Mouse (Mus musculus): ENCODE measurements around the gene Olfr279. TPM values are rescaled to one million over a fixed set of nuclear protein-coding genes. Genes with fewer than 3 reads are reported as not detected.
A peak's percentile ranks its signal among the peaks of the same experiment; 100 is the strongest.
"Not testable (repeated sequence)": the region's sequence is repeated elsewhere in the genome, so short reads cannot be mapped to it uniquely, and the experiment has no call there.

The Olfr279 gene
- polyA plus RNA-seq, 1 experiment from 2014 or later = not detected

GRCm38 (mm10) chr15:98512799-98513321, 20.7 kb downstream of the Olfr279 start:
- Histone ChIP-seq H3K36me3 (no peaks in the 10 kb centered on the region), H3K4me1 (peaks cover 4% of the 10 kb centered on the region), H3K27me3 (replicated peaks) (no peaks in the 10 kb centered on the region), H3K9me3 (no peaks in the 10 kb centered on the region), H3K27ac (no peak overlapping the region), H3K4me3 (replicated peaks) (no peak overlapping the region), H3K9ac (no peak overlapping the region), H3K4me2 (no peak overlapping the region)
- 29% methylated on average over 17 of the region's 17 CpGs for WGBS
- no peak for ATAC-seq (ENCODE audit: insufficient read depth, low FRiP score, low read depth)

DNA sequence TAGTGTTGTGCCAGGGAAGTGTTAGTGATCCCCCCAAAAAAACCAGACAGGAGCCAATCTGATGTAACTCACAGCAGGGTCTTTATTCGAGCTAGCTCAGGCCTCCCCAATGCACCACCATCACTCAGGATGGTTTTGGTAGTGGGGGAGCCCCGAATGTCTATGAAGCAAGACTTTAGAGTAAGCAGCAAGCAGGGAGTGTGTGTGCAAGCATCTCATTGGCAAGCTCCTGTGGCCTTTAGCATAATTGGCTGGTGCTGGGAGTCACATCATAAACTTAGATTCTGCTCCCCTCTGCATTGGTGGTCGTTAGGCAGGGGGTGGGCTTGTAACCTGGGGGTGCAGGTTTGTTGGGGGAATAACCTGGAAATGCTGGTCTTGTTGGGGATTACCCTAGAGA, 21.5 kb downstream of the Olfr279 start:
- H3K27ac ChIP-seq; H3K9me3 ChIP-seq; ATAC-seq (ENCODE audit: insufficient read depth, low FRiP score, low read depth); H3K4me3 ChIP-seq (replicated peaks); H3K9ac ChIP-seq; H3K4me1 ChIP-seq; H3K27me3 ChIP-seq (replicated peaks); H3K4me2 ChIP-seq; H3K36me3 ChIP-seq: not testable (repeated sequence)
- 70% methylated on average over 3 of the region's 3 CpGs for WGBS

- Histone ChIP-seq H3K36me3 (no peaks in the 10 kb centered on the region), H3K4me2 (no peak overlapping the region), H3K9ac (no peak overlapping the region), H3K9me3 (no peaks in the 10 kb centered on the region), H3K4me1 (peaks cover 4% of the 10 kb centered on the region), H3K27ac (no peak overlapping the region), H3K4me3 (replicated peaks) (no peak overlapping the region), H3K27me3 (replicated peaks) (no peaks in the 10 kb centered on the region)
- ATAC-seq (ENCODE audit: insufficient read depth, low FRiP score, low read depth) = no peak
- 82% methylated on average over 8 of the region's 8 CpGs for WGBS
These were observed 21.9 kb downstream of the Olfr279 start for GRCm38 (mm10) chr15:98514146-98514545.

DNA sequence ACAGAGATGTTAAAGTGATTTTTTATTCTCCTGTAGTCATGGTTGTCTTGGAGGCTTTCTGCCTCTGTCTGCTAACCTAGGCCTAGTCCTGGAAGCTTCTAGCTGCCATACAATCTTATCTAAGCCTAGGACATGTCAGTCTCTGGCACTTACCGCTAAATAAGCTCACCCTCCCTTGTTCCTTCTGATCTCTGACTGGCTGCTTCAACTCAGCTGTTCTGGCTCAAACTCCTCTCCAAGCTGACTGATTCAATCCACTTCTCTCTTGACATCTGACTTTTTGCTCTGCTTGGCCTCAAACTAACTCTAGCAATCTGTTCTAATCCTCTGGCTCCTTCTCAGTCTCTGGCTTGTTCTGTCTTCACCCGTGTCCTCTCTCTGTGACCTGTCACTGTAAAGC, 22.6 kb downstream of the Olfr279 start:
- H3K9me3 ChIP-seq; H3K27me3 ChIP-seq (replicated peaks); H3K4me3 ChIP-seq (replicated peaks); H3K4me2 ChIP-seq; H3K27ac ChIP-seq; H3K36me3 ChIP-seq; ATAC-seq (ENCODE audit: insufficient read depth, low FRiP score, low read depth); H3K4me1 ChIP-seq; H3K9ac ChIP-seq: not testable (repeated sequence)
- WGBS = 77% methylated on average over 2 of the region's 2 CpGs

DNA sequence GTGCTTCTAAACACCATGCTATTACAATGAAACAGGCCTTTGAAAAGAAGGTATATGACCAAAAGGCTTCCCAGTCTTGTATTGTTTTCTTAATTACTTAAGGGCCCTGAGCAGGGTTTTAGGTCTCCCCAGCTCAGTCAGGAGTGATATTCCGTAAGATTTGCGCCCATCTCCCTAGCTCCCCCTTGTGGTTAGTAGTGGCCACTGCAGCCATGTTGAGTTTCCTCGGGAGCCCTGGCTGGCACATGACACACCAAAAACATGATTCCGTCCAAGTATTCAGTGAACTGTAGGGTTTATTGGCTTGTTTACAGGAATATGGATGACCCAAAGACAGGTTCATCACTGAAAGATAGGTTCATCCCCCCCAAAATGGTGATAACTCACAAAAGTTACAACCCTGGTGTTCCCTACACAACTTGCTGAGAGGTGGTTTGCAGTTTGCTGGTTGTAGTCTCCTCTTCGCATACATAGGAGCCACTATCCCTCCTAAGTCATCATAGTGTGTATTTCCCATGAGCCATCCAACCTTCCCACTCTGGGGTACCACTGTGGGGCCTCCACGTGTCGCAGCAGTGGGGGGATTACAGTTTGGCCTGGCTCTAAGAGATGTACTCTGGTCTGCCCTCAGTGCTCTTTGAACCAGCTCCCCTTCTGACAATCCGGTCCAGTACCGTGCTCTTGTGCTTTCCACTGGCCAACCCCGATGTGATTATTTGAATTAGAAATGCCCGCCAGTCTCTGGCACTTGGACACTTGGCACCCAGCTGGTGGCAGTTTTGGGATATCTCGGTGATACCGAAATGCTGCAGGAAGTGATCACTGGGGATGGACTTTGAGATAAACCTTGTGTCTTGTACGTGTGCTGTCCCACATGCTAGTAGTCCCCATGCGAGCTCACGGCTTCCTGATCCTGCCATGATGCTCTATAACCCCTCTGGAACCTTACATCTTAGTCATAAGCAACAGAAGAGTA, 25.5 kb downstream of the Olfr279 start:
- Histone ChIP-seq H3K27me3 (replicated peaks) (no peaks in the 10 kb centered on the region), H3K9me3 (no peaks in the 10 kb centered on the region), H3K4me2 (no peak overlapping the region), H3K4me3 (replicated peaks) (no peak overlapping the region), H3K4me1 (no peaks in the 10 kb centered on the region), H3K9ac (no peak overlapping the region), H3K27ac (no peak overlapping the region), H3K36me3 (peaks cover 22% of the 10 kb centered on the region)
- ATAC-seq (ENCODE audit: insufficient read depth, low FRiP score, low read depth) = no peak
- 69% methylated on average over 16 of the region's 16 CpGs for WGBS

GRCm38 (mm10) chr15:98521245-98521644, 29.0 kb downstream of the Olfr279 start:
- Histone ChIP-seq H3K27me3 (replicated peaks) (no peaks in the 10 kb centered on the region), H3K4me1 (no peaks in the 10 kb centered on the region), H3K27ac (no peak overlapping the region), H3K36me3 (peaks cover 46% of the 10 kb centered on the region), H3K9ac (no peak overlapping the region), H3K4me3 (replicated peaks) (no peak overlapping the region), H3K9me3 (no peaks in the 10 kb centered on the region), H3K4me2 (no peak overlapping the region)
- no peak for ATAC-seq (ENCODE audit: insufficient read depth, low FRiP score, low read depth)
- WGBS = 88% methylated on average over 3 of the region's 3 CpGs

DNA sequence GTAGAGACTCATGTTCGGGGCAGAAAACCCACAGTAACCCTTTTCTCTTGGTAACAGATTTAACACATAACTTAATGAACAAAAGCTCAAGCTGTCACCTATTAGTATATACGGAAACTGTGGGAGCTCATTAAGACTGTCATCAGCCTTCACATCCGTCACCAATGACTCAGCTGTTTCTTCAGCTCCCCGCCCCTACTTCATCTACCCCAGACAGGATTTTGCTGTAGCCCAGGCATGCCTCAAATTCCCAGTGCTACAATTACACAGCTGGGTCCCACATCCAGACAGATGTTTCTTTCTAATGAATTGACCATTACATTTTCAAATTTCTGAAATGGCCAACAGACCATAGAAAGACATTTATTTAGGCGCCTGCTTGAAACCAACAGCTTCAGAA, 33.9 kb downstream of the Olfr279 start:
- no peaks in the 10 kb centered on the region for H3K4me1 ChIP-seq
- no peak overlapping the region for H3K9ac ChIP-seq
- ATAC-seq (ENCODE audit: insufficient read depth, low FRiP score, low read depth) = no peak; the same call in 1 of the 2 replicates
- H3K27ac ChIP-seq = no peak overlapping the region
- no peaks in the 10 kb centered on the region for H3K9me3 ChIP-seq
- H3K36me3 ChIP-seq = peaks cover 58% of the 10 kb centered on the region
- no peak overlapping the region for H3K4me3 ChIP-seq (replicated peaks)
- WGBS = 76% methylated on average over 5 of the region's 5 CpGs
- no peak overlapping the region for H3K4me2 ChIP-seq
- H3K27me3 ChIP-seq (replicated peaks) = no peaks in the 10 kb centered on the region

DNA sequence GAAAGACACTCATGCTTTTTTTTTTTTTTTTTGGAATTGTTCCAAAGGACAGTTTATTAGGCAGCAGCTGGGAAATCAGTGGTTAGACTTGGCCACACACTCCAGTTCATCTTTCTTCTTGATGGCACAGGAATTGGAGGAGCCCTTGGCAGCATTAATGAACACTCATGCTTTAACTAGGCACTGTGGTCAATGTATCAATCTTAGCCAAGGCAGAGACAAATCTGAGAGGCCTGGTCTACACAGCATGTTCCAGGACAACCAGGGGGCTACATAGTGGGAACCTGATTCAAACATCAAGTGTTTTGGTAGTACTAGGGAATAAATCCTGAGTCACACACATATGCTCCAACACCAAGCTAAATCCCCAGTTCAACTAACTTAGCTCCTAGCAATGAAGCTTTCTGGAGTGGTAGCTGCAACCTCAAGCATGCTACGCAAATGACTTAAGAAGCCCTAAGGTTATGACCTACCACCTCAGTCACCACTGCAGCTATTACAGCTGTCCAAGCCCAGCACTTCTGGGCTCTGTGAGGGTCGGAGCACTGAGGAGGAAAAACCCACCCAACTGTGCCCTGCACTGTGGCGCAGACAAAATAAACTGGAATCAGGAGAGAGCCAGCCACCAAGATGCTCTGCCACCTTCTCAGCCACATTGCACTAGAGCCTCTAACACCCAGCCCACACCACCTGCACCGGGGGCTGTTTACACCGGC, 35.0 kb downstream of the Olfr279 start:
- Histone ChIP-seq H3K27me3 (replicated peaks) (no peaks in the 10 kb centered on the region), H3K36me3 (peaks cover 56% of the 10 kb centered on the region), H3K4me2 (no peak overlapping the region), H3K27ac (no peak overlapping the region), H3K9ac (no peak overlapping the region), H3K4me3 (replicated peaks) (no peak overlapping the region), H3K4me1 (peaks cover under 1% of the 10 kb centered on the region; the same call in 1 of the 2 replicates), H3K9me3 (no peaks in the 10 kb centered on the region)
- no peak for ATAC-seq (ENCODE audit: insufficient read depth, low FRiP score, low read depth)
- 97% methylated on average over 5 of the region's 5 CpGs for WGBS

DNA sequence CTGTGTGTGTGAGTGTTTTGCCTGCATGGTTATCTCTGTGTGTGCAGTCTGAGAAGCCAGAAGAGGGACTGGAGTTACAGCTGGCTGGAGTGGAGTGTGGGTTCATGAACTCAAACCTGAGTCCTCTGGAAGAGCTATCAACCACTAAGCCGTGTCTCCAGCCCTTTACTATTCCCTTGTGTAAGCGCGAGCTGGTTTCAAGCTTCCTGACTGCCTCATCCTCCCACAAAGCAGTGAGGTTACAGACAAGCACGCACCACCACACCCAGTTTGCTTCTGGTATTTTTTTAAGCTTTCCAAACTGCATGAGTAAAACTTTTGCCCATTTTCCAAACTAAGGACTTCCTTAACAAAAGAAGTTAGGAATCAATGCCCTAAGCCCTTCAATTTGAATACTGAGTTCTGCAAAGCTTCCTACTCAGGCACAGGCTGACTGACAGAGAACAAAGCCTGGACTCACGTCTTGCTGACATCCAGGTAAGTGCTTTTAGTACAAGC, 35.9 kb downstream of the Olfr279 start:
- Histone ChIP-seq H3K27ac (no peak overlapping the region), H3K4me1 (peaks cover 7% of the 10 kb centered on the region; the same call in 1 of the 2 replicates), H3K9ac (no peak overlapping the region), H3K4me2 (no peak overlapping the region), H3K9me3 (no peaks in the 10 kb centered on the region), H3K36me3 (peaks cover 51% of the 10 kb centered on the region), H3K27me3 (replicated peaks) (no peaks in the 10 kb centered on the region), H3K4me3 (replicated peaks) (no peak overlapping the region)
- WGBS = 88% methylated on average over 5 of the region's 5 CpGs
- no peak for ATAC-seq (ENCODE audit: insufficient read depth, low FRiP score, low read depth)

- Histone ChIP-seq H3K9ac (no peak overlapping the region), H3K4me1 (peaks cover 7% of the 10 kb centered on the region; the same call in 1 of the 2 replicates), H3K4me2 (peak overlapping the region; percentile 61), H3K9me3 (no peaks in the 10 kb centered on the region), H3K27me3 (replicated peaks) (no peaks in the 10 kb centered on the region), H3K27ac (no peak overlapping the region), H3K4me3 (replicated peaks) (peak overlapping the region; percentile 91), H3K36me3 (peaks cover 25% of the 10 kb centered on the region)
- ATAC-seq (ENCODE audit: insufficient read depth, low FRiP score, low read depth) = no peak
- 21% methylated on average over 5 of the region's 5 CpGs for WGBS
These were observed 40.1 kb downstream of the Olfr279 start for GRCm38 (mm10) chr15:98532281-98532680.

DNA sequence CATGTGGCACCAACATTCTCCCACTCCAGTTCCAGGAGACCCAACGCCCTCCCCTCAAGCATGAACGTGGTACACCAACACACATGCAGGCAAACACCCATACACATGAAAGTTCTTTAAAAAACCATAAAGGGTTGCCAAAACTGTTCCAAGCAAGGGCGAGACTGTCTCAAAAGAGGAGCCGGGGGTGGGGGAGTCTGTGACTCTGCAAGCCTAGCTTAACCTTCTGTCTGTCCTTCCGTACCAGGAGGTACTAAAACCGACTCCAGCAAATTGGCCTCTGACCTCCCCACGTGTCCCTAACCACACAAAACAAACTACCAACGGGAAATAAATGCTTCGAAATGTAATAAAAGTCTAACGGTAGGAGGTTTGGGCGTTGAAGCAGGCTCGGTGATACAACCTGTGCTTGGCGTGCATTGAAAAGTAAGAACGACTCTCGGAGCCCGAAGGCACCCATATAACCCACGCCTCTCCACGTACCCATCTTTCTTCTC, 40.9 kb downstream of the Olfr279 start:
- Histone ChIP-seq H3K4me2 (peak overlapping the region; percentile 61), H3K27ac (0 out of 2 replicates have a peak overlapping the region, but pooled peaks have one; percentile 1), H3K9ac (peak overlapping the region; percentile 7; the same call in 1 of the 2 replicates), H3K4me1 (peaks cover 7% of the 10 kb centered on the region; the same call in 1 of the 2 replicates), H3K27me3 (replicated peaks) (no peaks in the 10 kb centered on the region), H3K4me3 (replicated peaks) (peak overlapping the region; percentile 91), H3K36me3 (peaks cover 18% of the 10 kb centered on the region), H3K9me3 (no peaks in the 10 kb centered on the region)
- WGBS = under 1% methylated on average over 18 of the region's 18 CpGs
- ATAC-seq (ENCODE audit: insufficient read depth, low FRiP score, low read depth) = no peak
